Mouse (Mus musculus): Measurements from ENCODE around the gene Fgr. TPM values are rescaled to one million over a fixed set of nuclear protein-coding genes. Genes with fewer than 3 reads are reported as not detected.

Gene Fgr
- polyA plus RNA-seq, 1 experiment from 2014 or later: 1.8 TPM

DNA sequence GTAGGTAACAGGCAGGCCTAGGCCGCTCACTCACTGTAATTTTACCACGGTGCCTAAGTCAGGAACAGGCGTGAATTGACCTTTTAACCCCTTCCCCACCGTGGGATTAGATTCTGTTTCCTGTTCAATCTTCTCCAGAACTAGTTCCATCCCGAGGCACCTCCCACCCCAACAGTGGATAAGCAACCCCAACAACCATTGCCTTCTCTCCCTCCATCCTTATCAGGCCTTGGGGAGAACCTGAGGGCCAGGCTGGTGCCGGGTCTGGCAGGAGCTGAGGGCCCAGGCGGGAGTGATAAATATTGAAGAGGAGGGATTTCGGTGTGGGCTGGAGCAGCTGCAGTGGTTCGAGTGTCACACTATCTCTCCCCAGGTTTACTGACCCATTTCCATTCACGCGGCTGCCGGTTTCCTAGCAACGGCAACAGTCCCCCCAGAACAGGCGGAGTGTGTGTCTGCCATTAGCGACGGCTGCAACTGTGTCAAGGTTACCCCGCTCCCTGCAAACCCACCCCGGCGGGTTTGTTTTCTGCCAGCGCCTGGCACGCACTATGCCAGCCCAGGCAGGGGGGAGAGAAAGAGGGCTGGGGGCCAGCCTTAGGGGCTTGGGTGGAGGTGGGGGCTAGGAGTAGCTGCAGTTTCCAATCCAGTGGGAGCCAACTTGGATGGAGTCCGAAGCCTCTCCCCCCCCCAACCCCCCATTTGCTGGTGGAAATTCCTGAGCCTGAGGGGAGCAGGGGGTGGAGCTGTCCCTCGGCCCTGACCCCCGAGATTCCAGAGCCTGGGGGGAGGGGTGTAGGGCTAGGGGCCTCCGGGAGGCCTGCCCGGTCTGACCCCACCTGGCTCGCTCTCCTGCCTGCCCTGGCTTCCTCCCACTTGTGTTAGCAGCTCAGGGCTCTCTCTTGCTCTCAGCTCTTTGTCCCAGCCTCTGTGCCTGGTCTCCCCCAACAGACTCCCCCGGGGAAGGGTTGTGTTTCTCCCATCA is 69.0 kb downstream of the Fgr start:
- 12% methylated on average over 28 of the region's 28 CpGs for WGBS
- H3K4me1 ChIP-seq (ENCODE audit: control insufficient read depth, insufficient read depth, low read length): peaks cover 86% of the 10 kb centered on the region
- ATAC-seq (ENCODE audit: insufficient read depth, low FRiP score): peak; percentile 6; the same call in 1 of the 2 replicates
- H3K27ac ChIP-seq (ENCODE audit: low read length): peak overlapping the region; percentile 21
- no peaks in the 10 kb centered on the region for H3K9me3 ChIP-seq (replicated peaks; ENCODE audit: control insufficient read depth, low read length)
- H3K36me3 ChIP-seq (ENCODE audit: control insufficient read depth, insufficient read depth, low read length): no peaks in the 10 kb centered on the region
- H3K27me3 ChIP-seq (ENCODE audit: control insufficient read depth, insufficient read depth, low read length): no peaks in the 10 kb centered on the region
- H3K4me3 ChIP-seq (replicated peaks; ENCODE audit: low read length): peak overlapping the region; percentile 23
- peak overlapping the region; percentile 40 for H3K4me2 ChIP-seq (ENCODE audit: low read depth, low read length)
- peak overlapping the region; percentile 49; the same call in 1 of the 2 replicates for H3K9ac ChIP-seq (ENCODE audit: low read length)

GRCm38 (mm10) chr4:133043798-133044646 is 70.1 kb downstream of the Fgr start:
- peak overlapping the region; percentile 8; the same call in 1 of the 2 replicates for H3K9ac ChIP-seq (ENCODE audit: low read length)
- ATAC-seq (ENCODE audit: insufficient read depth, low FRiP score): no peak
- no peak overlapping the region; the same call in 1 of the 2 replicates for H3K4me2 ChIP-seq (ENCODE audit: low read depth, low read length)
- 49% methylated on average over 6 of the region's 6 CpGs for WGBS
- H3K27me3 ChIP-seq (ENCODE audit: control insufficient read depth, insufficient read depth, low read length): no peaks in the 10 kb centered on the region
- H3K36me3 ChIP-seq (ENCODE audit: control insufficient read depth, insufficient read depth, low read length): no peaks in the 10 kb centered on the region
- no peak overlapping the region for H3K4me3 ChIP-seq (replicated peaks; ENCODE audit: low read length)
- H3K9me3 ChIP-seq (replicated peaks; ENCODE audit: control insufficient read depth, low read length): no peaks in the 10 kb centered on the region
- H3K27ac ChIP-seq (ENCODE audit: low read length): peak overlapping the region; percentile 21
- H3K4me1 ChIP-seq (ENCODE audit: control insufficient read depth, insufficient read depth, low read length): peaks cover 93% of the 10 kb centered on the region

DNA sequence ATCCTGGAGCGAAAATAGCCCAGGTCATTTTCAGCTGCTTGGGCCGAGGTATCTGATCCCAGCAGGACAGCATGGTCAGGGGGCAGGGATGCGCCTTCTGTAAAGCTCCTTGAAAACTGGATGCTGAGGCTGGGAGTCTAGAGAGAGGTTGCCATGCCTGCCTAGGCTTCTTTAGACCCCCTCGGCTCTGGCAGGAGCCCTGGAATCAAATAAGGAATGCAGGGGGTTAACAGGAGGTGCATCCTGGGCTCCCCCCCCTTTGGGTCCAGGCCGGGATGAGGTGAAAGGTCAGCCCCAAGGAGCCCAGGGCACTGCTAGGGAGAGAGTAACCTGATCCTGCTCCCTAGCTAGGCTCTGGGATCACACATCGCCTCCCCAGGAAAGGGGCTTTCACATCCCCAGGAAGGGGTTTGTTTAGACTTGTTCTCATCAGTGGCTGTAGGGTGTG is 70.8 kb downstream of the Fgr start:
- H3K9me3 ChIP-seq (replicated peaks; ENCODE audit: control insufficient read depth, low read length): no peaks in the 10 kb centered on the region
- no peaks in the 10 kb centered on the region for H3K36me3 ChIP-seq (ENCODE audit: control insufficient read depth, insufficient read depth, low read length)
- no peak overlapping the region for H3K4me3 ChIP-seq (replicated peaks; ENCODE audit: low read length)
- no peak overlapping the region for H3K4me2 ChIP-seq (ENCODE audit: low read depth, low read length)
- no peak for ATAC-seq (ENCODE audit: insufficient read depth, low FRiP score)
- peak overlapping the region; percentile 8; the same call in 1 of the 2 replicates for H3K9ac ChIP-seq (ENCODE audit: low read length)
- no peak overlapping the region for H3K27ac ChIP-seq (ENCODE audit: low read length)
- no peaks in the 10 kb centered on the region for H3K27me3 ChIP-seq (ENCODE audit: control insufficient read depth, insufficient read depth, low read length)
- WGBS: 42% methylated on average over 6 of the region's 6 CpGs
- peaks cover 94% of the 10 kb centered on the region for H3K4me1 ChIP-seq (ENCODE audit: control insufficient read depth, insufficient read depth, low read length)

GRCm38 (mm10) chr4:133045771-133046474 is 72.0 kb downstream of the Fgr start:
- Histone ChIP-seq H3K9me3 (replicated peaks; ENCODE audit: control insufficient read depth, low read length) (no peaks in the 10 kb centered on the region), H3K27me3 (ENCODE audit: control insufficient read depth, insufficient read depth, low read length) (no peaks in the 10 kb centered on the region), H3K4me1 (ENCODE audit: control insufficient read depth, insufficient read depth, low read length) (peaks cover 95% of the 10 kb centered on the region), H3K27ac (ENCODE audit: low read length) (peak overlapping the region; percentile 54), H3K4me2 (ENCODE audit: low read depth, low read length) (no peak overlapping the region), H3K9ac (ENCODE audit: low read length) (0 out of 2 replicates have a peak overlapping the region, but pooled peaks have one; percentile 31), H3K4me3 (replicated peaks; ENCODE audit: low read length) (no peak overlapping the region), H3K36me3 (ENCODE audit: control insufficient read depth, insufficient read depth, low read length) (no peaks in the 10 kb centered on the region)
- ATAC-seq (ENCODE audit: insufficient read depth, low FRiP score): peak; percentile 15; the same call in 1 of the 2 replicates
- 39% methylated on average over 11 of the region's 11 CpGs for WGBS

DNA sequence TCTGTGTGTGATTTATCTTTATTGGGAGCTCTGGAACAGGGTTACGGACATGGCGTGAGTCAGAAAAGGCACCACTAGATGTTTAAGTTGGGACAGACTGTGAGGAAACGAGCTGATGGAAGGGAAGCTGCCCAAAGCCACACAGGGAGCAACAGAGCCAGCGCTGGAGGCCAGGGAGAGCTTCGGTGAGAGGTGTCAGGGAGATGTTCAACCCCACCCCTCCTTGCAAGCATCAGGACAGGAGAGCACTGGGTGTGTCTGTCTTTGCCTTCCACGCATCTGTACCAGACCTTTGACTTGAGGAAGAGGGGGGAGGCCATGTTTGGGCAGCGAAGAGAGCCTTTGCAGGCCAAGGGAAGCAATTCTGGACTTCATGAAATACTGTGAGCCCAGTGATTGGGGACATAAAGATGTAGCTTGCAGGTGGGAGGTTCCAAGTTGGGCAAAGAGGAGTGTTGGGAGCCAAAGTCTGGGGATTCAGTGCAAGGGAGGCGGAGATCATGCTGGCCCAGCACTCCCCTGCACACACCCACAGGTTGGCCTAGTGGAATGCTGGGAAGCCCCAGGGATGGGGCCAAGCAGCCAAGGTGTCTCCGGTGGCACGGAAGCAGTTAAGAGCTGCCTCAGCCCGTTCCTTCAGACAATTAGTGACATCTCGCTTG is 72.9 kb downstream of the Fgr start:
- Histone ChIP-seq H3K9ac (ENCODE audit: low read length) (peak overlapping the region; percentile 33; the same call in 1 of the 2 replicates), H3K27ac (ENCODE audit: low read length) (0 out of 2 replicates have a peak overlapping the region, but pooled peaks have one; percentile 29), H3K4me2 (ENCODE audit: low read depth, low read length) (no peak overlapping the region), H3K9me3 (replicated peaks; ENCODE audit: control insufficient read depth, low read length) (no peaks in the 10 kb centered on the region), H3K4me3 (replicated peaks; ENCODE audit: low read length) (no peak overlapping the region), H3K4me1 (ENCODE audit: control insufficient read depth, insufficient read depth, low read length) (peaks cover 95% of the 10 kb centered on the region), H3K27me3 (ENCODE audit: control insufficient read depth, insufficient read depth, low read length) (no peaks in the 10 kb centered on the region), H3K36me3 (ENCODE audit: control insufficient read depth, insufficient read depth, low read length) (no peaks in the 10 kb centered on the region)
- WGBS: 38% methylated on average over 12 of the region's 12 CpGs
- ATAC-seq (ENCODE audit: insufficient read depth, low FRiP score): no peak

GRCm38 (mm10) chr4:133047353-133048105 is 73.6 kb downstream of the Fgr start:
- Histone ChIP-seq H3K9me3 (replicated peaks; ENCODE audit: control insufficient read depth, low read length) (no peaks in the 10 kb centered on the region), H3K4me2 (ENCODE audit: low read depth, low read length) (no peak overlapping the region), H3K4me1 (ENCODE audit: control insufficient read depth, insufficient read depth, low read length) (peaks cover 95% of the 10 kb centered on the region), H3K9ac (ENCODE audit: low read length) (peak overlapping the region; percentile 17; the same call in 1 of the 2 replicates), H3K27ac (ENCODE audit: low read length) (no peak overlapping the region), H3K4me3 (replicated peaks; ENCODE audit: low read length) (no peak overlapping the region), H3K36me3 (ENCODE audit: control insufficient read depth, insufficient read depth, low read length) (no peaks in the 10 kb centered on the region), H3K27me3 (ENCODE audit: control insufficient read depth, insufficient read depth, low read length) (no peaks in the 10 kb centered on the region)
- ATAC-seq (ENCODE audit: insufficient read depth, low FRiP score): no peak
- 28% methylated on average over 16 of the region's 16 CpGs for WGBS

DNA sequence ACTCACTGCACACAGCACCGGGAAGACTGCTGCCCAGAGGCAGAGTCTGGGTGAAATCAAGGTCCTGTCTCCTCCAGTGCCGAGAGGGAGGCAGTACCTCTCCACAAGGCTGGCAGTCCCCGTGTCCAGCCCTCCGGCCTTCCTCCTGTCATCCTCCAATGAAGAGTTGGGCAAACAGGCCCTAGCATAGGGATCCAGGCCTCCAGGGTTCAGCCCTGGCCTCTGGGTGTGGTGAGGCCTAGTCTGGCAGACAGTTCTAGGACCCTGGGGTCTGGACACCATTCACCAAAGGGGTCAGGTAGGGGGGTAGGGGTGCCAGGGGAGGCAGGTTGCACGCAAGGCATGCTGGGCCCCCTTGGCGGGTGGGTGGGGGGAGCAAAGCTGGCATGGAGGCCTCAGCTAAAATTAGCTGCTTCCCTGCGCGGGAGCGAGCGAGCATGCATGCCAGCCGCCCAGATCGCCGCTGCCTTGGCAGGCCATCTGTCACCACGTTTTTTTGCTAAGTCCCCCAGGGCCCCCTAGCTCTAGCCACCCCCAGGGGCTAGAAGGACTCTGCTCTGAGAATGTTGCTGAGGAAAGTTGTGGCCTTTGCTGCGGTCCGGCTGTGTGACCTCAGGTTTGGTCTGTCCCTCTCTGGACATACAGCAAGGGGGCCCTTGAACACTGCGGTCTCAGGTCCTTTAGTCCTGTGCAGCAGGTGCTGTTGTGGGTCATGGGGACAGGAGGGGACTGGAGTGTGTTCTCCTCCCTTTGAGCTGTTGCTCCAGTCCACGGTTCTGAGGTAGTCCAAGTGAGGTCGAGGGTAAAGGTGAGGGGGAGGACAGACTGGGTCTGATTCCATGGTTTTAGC is 75.4 kb downstream of the Fgr start:
- Histone ChIP-seq H3K4me3 (replicated peaks; ENCODE audit: low read length) (no peak overlapping the region), H3K4me2 (ENCODE audit: low read depth, low read length) (no peak overlapping the region)

More for the DNA sequence above, 75.4 kb downstream of the Fgr start:
- H3K27ac ChIP-seq (ENCODE audit: low read length): peak overlapping the region; percentile 12
- H3K27me3 ChIP-seq (ENCODE audit: control insufficient read depth, insufficient read depth, low read length): no peaks in the 10 kb centered on the region
- H3K9me3 ChIP-seq (replicated peaks; ENCODE audit: control insufficient read depth, low read length): no peaks in the 10 kb centered on the region
- H3K9ac ChIP-seq (ENCODE audit: low read length): peak overlapping the region; percentile 38; the same call in 1 of the 2 replicates
- 58% methylated on average over 19 of the region's 19 CpGs for WGBS
- no peaks in the 10 kb centered on the region for H3K36me3 ChIP-seq (ENCODE audit: control insufficient read depth, insufficient read depth, low read length)
- H3K4me1 ChIP-seq (ENCODE audit: control insufficient read depth, insufficient read depth, low read length): peaks cover 95% of the 10 kb centered on the region
- no peak for ATAC-seq (ENCODE audit: insufficient read depth, low FRiP score)

All from stomach, embryonic 16.5 days (tissue).